Mouse (Mus musculus) stomach, postnatal 0 days (tissue): ENCODE results near the gene Zfp94.

ENCODE experiments used
- CTCF ChIP-seq: IDR thresholded peaks from 2 replicates; pipeline ENCODE4 v1.5.1; 2016; ENCODE audit warnings: antibody characterized with exemption, low read depth, mild to moderate bottlenecking, moderate library complexity
- EP300 ChIP-seq: optimal IDR thresholded peaks from 2 replicates; pipeline ENCODE3; 2016; ENCODE audit warnings: antibody characterized with exemption

- TF ChIP-seq EP300 (no peak), CTCF (no peak)
Observed at GRCm38 (mm10) chr7:24259306-24259999, 57.0 kb downstream of the Zfp94 start.
